Mouse (Mus musculus): ENCODE data around the gene Sytl3.
A peak's percentile ranks its signal among the peaks of the same experiment; 100 is the strongest.

Gene Sytl3

DNA sequence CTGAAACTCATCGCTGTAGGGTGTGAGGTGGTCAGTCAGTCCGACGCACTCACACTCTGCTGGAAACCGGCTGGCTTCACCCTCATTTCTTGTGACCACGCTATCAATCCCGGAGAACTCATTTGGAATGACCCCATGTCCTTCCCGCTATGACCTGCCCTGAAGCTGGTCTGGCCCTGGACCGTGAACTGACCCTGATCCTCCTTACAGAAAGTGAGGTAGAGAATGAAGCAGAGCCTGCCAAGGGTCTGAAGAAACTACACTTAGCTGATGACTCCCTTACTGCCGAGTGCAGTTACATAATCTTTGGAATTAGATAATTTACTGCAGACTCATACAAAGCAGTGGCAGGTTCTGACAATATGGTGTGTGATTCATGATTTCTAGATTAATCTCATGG is 96.3 kb downstream of the Sytl3 start:
- no peak for DNase-seq (ENCODE audit: low read depth, low spot score)

DNA sequence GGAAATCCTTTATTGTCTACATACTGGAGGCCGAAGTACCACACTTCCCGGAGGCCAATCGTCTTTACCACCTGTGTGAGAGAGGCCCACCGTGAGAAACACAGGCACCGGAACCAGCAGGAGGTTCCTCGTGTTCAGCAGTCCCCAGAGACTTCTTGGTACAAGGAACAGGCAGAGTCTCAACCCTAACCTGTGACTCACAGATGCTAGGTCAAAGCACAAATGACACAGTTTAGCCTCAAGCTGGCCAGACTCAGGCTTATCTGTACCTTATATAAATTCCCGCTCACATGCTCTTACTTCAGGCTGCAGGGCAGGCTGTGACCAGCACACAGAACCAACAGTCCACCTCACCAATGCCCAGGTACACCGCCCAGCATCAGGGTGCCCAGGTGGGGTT is 97.0 kb downstream of the Sytl3 start:
- no peak for DNase-seq (ENCODE audit: low read depth, low spot score)

DNA sequence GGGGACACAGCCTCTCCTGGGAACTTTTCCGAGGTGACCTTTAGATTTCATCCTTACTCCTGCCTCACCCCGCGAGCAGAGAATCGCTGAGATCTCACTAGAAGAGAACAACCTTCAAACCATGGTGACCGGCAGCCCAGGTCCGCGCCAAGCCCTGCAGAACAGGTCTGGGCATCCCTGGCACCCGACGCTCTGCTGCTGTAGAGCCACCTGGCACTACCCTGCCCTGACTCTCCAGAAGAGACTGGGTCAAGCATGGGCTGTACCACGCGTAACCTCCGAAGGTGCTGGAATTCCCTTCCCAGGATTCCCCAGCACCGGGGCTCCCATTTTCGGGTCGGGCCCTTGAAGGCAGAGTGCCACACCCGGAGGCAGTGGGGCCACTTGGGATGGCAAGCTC is 99.0 kb downstream of the Sytl3 start:
- DNase-seq (ENCODE audit: low read depth, low spot score) = no peak

DNA sequence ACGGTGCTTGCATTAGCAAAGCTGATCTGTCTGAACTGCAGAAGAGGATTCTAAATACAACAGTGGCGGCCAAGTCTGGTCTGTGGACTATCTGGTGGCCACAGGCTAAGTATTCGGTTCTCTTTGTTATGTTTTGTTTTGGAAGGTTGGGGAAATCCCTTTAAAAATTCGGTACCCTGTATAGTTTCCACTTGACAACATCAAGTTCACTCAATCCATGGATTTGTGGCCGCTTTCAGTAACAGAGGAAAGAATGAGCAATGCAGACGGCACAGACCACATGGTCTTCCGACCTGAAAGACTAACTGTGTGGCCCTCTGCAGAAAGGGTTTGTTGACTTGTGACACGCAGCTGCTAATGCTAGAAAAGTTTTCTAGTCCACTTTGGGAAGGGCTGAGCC is 100.0 kb downstream of the Sytl3 start:
- DNase-seq (ENCODE audit: low read depth, low spot score) = no peak

DNA sequence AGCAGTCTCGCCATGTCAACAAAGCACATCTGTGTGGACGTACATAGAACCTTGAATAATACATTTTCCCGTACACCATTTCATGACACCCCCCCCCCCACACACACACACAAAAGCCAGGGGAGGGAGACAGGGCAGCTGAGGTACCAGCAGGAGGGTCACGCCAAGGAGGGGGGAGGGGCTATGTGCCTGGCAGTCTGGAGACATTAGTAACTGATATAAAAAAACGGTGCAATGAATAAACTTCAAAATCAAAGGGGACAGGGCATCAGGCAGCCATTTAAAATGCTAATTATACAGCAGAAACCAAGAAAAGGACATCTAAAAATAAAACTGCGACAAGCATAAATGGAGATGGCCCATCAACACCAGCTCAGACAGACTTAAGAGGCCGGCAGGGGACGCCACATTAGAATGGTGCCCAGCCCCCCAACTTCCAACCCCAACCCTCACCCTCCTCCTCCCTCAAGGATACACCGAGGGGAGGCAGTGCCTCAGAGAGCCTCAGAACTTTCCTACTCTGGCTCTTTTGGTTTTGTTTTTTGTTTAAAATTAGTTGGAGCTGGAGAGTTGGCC is 100.9 kb downstream of the Sytl3 start:
- DNase-seq (ENCODE audit: low read depth, low spot score) = peak; percentile 54

DNA sequence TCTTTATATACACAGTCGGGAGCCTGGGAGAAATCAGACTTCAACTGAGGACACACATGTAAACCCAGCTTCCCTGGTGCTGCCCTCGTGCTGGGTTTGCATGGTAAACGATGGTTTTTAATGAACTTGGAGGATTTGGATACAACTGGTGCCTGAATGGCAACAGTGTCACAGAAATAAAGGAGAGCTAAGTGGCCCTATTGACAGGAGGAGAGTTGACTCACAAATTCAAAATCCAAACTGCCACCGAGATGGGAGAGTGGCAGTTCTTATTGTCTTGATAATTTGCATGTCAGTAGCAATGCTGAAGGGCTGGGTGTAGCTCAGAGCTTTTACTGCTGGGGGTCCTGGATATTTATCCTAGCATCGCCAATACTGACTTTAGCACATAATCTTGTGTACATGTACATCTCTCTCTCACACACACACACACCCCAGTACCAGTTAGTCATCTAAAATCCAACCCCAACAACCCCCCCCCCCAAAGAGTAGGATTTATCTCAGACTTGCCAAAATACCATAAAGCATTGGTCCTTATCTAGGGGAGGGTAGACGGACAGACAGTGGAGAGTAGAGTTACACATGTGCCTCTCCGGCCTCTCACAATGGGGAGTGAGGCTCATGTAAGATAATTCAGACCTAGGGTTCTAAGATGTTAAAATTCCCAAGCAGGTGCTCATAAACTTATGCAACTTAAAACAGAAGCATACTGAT is 104.8 kb downstream of the Sytl3 start:
- no peak for DNase-seq (ENCODE audit: low read depth, low spot score)

DNA sequence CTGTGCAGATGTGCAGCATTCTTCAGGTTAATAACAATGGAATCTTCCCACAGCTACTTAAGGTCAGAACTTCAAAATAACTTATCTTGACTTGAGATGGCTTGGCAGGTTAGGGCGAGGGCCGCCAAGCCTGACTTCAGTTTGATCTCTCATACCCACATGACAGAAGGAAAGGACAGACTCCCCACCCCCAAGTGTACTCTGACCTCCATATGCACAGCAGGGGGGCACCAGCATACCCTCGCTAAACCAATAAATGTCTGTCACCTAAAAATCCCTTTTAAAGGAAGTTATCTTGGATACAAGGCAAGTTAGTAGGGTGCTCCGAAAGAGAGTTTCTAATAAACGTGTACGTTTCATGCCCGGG is 105.3 kb downstream of the Sytl3 start:
- DNase-seq (ENCODE audit: low read depth, low spot score) = no peak

DNA sequence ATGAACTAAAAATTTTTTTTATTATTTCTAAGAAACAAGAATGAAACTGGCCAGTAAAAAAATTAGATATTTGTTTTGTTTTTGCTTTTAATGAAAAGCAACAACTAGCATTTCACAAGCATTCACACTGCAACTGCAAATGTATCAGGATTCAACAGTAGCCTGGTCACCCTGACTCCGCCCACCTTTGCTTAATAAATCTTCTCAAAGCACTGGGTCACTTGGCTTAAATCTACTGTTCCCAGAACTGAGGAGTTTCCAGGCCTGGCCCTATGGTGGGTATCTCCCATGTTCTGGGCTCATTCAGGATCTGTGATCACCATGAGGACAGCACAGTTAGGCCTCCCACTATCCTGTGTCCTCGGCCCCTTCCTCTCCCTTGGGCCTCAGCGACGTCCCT is 105.8 kb downstream of the Sytl3 start:
- no peak for DNase-seq (ENCODE audit: low read depth, low spot score)

DNA sequence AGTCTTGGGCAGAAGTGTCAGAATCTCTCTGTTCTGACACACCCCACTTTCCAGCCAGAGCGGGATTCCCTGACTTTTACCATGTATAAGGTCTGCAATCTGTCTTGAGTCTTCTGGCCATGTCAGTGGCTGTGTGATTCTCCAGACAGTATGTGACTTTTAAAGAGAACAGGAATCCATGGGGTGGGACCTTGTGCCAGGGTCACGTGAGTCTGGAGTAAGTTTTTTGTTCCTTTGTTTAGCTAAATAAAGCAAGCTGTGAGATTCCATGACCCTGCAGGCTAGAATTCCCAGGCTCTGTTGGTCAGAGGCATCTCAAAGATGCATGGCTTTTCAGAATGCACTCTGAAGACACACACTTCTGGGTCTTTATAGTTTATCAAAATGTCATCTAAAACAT is 107.0 kb downstream of the Sytl3 start:
- peak; percentile 78 for DNase-seq (ENCODE audit: low read depth, low spot score)

DNA sequence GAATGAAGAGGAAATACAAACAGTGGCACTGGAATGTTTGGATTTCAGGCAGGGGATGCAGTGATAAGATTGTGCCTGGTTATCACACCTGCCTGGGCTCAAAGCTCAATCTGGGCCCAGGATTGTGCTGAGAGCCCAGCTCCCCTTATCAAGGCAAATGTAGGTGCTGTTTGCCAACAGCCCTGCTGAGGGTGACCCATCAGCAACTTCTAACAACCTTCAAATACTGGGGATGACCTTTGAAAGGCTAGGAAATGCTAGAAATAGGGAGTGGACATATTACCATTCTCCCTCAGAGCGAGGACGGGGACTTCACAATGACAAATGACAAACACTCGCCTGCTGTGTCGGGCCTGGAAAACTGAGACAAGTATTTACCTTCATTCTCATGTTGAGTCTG is 107.9 kb downstream of the Sytl3 start:
- DNase-seq (ENCODE audit: low read depth, low spot score) = no peak

DNA sequence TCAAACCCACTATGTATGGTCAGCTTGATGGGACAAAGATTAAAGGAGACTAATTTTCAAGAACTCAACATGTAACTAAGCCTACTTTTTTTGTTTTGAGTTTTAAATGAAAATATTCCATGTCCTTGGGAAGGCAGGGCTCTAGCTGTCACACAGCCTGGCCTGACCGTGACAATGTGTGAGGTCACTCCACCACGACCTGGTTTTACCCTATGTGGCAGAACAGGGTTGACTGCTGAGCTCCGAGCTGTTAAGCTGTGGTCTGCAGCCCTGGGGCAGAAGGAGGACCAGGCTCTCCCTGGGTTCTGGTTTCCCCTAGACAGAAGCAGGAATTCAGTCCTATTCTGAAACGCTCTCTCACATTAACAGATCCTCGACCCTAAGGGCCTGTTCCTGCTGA is 108.9 kb downstream of the Sytl3 start:
- DNase-seq (ENCODE audit: low read depth, low spot score) = no peak

DNA sequence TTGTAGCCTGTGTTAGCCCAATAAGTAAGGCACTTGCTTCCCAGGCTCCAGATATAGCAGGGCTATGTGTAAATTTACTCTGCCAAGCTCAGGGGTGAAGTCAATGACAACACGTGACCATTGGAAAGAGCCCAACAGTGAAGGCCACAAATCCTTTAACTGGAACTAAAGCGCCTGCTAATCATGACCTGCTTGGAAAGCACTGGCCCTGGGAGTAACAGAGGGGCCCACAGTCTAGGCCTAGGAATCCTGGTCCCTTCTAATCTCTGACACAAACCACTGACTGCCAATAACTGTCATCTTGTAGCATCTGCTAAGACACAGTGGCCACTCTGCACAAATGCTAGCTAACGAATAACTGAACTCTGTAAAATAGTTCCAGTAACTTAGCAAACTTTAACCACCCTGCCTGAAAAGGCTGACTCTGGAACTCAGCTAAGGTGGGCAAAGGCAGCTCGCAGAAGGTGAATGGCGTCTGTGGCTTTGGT is 109.5 kb downstream of the Sytl3 start:
- no peak for DNase-seq (ENCODE audit: low read depth, low spot score)

DNA sequence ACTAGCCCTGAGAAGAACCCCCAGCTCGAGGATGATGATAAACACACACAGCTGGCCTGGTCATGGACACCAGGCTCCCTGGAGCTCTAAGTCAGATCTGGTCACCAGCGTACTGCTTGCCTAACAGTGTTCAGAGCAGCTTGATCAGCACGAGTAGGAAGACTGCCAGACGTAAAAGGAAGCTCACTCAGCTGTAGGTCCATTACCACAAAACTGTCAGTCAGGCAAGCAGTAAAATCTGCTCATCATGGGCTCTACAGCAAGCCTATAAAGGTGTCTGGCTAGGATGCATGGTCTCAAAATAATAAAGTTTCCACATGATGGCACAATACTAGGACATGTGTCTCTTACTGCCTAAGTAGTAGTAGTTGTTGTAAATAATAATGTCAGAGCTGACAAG is 110.7 kb downstream of the Sytl3 start:
- no peak for DNase-seq (ENCODE audit: low read depth, low spot score)

DNA sequence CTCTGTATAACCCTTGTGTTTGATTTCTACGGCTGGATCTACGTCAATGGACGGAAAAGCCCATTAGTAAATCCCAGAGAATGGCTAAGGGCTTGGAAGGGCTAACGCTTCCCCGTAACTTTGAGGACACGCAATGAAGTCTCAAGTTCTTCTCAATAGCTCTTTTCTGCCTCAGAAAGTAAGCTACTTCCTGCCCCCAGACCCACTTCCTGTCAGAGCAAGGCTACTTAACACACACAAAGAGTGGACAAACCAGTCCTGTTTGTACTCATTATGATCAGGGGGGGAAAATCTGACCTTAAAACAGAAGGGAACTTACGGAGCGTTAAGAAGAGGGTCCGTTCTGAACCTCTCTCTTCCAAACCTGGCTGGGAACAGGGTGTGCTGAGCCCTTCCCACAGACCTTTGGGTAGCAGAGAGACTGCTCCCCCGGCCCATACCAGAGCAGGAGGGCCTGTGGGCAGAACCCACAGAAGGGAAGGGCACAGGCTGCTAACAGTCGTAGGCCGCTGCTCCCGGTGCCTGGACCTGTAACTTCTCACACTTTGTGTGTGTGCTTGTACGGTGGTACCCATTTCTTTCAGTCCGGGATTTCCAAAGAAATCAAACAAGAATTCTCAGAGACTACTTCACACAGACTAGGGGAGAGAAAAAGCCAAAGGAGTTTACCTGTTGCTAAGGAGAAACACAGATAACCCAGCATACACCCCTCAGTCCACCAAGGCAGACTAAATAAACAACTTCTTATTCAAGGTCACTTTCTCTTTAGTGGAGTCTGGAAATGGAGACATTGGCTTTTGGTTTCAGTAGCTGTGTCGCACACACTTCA is 113.0 kb downstream of the Sytl3 start:
- no peak for DNase-seq (ENCODE audit: low read depth, low spot score)

DNA sequence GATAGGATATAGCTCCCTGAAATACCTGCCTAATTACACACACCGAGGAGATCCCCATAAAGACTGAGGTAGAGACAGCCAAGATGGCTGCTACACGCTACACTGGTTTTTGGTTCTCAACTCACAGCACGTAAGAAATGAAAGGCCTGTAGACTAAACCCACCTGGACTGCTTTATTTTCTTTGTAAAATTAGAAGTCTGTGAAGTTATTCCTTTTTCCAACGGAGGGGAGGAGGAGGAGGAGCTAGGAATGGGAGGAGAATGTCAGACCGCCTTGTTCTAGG is 113.5 kb downstream of the Sytl3 start:
- DNase-seq (ENCODE audit: low read depth, low spot score) = no peak

DNA sequence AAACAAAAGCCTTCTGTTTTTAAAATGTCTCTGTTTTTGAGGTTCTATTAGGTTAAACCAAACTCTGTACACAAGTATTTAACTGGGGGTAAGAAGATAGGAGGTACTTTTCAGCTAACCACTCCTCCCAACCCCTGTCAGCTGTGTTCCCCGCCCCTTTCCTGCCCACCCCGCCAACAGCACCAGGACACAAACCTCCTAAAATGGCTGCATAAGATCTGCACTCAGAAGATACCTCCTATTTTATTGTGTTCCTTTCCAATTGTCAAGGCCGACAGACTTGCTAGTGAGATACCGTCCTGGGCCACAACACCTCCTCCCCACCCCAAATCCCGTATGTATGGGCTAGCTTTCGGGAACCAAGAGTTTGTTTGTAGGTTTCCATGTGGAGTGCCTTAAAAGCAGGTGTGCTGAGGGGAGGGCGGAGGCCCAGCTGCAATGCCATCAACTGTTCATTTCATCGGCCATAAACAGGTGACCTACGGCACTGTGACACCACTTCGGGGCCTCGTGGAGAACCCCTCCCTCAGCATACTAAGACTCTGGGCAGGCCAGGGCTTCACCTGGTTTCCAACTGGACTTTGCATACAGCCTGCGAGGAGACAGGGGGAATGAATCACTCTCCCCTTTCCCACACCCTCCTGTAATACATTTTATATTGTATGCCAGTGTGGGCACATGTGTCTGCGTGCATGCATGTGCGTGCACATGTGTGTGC is 114.5 kb downstream of the Sytl3 start:
- DNase-seq (ENCODE audit: low read depth, low spot score) = no peak

DNA sequence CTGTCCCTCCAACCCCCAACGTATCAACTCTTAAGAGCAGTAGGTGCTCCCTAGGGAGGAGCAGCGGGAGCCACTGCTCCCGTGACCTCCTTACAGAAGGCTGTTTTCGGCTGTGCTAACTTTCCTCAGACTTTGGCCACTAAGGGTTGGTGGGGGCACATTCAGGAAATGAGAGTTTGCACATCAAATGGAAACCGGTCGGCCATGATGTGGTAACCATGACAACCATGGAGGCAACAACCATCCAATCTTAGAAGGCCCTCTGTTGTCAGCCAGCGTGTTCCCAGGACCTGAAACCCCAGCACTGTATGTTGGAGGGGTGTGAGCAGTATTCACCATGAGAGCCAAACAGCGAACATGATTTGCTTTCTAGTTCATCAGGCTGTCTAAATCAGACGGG is 116.3 kb downstream of the Sytl3 start:
- DNase-seq (ENCODE audit: low read depth, low spot score) = peak; percentile 62

DNA sequence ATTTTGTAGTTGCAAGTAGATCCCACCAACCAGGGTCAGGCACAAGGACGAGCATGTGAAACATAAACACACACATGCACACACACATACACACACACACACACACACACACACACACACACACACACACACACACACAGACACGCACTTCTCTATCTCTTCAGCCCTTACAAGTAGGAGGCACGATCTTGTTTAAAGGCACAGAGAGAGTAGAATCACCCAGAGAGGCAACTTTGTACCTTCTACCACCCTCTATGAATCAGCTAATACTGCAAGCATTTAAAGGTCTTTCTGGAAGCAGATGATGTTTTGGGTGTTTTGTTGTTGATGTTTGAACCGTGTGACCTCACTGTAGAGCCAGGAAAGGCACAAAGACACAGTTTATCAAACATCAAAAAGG is 116.8 kb downstream of the Sytl3 start:
- no peak for DNase-seq (ENCODE audit: low read depth, low spot score)

DNA sequence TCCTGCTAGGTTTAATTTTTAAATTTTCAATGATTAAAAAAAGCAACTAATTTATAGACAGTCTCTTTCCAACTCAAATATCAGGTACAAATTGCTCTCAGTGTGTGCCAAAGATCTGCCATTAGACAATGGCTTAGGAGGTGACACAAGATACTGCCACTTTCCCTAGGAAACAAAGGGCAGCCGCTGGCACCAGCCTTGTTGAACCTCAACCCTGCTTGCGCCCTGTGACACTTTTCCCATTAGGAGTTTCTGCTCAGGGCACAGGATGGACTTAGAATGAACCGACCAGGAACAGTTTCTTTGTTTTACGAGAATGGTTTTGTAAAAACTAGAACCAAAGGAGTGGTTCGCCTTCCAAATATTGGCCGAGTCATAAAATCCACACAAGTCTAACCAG is 117.2 kb downstream of the Sytl3 start:
- DNase-seq (ENCODE audit: low read depth, low spot score) = no peak

DNA sequence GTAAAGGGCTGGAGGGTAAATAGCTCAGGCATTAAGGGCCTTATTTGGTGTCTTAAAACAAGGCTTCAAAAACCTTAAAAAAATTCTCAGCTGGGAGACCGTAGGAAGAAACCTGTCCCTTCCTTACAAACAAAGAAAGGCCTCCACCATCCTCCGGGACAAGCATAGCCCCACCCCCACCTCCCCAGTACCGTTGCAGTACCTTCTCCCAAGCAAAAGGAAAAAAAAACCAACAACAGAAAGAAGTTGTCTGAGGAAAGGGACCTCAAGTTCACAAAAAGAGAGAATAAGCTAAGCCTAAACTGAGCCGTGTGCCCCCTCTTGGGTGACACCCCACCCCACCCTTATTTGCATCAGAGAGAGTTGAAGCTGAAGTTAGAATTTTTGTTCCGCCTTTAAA is 117.7 kb downstream of the Sytl3 start:
- DNase-seq (ENCODE audit: low read depth, low spot score) = peak; percentile 51

DNA sequence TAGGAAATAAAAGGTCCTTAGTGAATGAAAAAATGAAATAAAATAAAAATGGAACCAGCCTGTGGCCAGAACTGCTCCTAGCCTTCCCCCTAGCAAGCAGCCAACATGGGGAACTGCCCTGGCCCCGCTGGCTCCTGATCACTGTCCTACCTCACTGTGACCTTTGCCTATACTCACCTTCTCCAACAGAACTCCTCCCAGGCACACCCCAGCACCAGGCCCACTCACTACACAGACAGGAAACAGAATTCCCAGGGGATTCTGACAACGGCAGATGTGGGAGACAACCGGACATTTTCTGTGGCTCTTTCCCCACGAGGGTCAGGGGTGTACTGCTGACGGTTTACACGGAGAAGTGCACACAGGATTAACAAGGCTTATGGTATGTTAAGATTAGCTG is 118.2 kb downstream of the Sytl3 start:
- no peak for DNase-seq (ENCODE audit: low read depth, low spot score)

DNA sequence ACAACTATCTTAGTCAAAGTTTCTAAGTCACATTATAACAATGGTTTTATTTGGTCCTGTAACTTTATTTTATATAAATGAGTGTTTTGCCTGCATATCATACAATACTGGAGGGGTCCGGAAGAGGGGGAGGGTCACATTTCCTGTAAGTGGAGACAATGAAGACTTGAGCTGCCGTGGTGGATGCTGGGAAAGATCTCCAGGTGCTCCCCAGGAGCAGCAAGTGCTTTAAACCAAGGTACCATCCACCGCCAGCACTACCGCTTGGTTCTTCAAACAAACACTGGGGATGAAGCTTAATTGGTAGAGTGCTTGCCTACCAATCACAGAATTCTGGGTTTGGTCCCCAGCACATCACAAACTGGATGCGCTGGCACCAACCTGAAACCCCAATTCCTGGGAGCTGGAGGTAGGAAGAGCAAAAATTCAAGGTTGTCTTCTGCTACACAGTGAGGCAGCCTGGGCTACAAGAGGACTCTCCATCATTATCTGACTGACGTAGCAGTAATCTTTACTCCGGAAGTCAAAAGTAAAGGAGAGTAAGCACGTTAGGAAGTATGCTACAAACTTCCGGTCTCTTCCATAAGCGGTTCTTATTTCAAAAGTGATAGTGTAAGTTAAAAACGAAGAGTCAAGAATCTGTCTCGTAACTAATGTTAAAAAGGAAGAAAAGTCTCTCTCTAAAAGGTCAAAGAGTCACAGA is 118.9 kb downstream of the Sytl3 start:
- peak; percentile 48 for DNase-seq (ENCODE audit: low read depth, low spot score)
